Mouse (Mus musculus): Measurements from ENCODE around the gene Kdm2a. TPM values are rescaled to one million over a fixed set of nuclear protein-coding genes. Genes with fewer than 3 reads are reported as not detected.

Gene Kdm2a
- polyA plus RNA-seq, 2 experiments: 54.4 to 99.7 TPM

GRCm38 (mm10) chr19:4282898-4283553 lies 115.1 kb downstream of the Kdm2a start, which contains the start of gene Ankrd13d:
Gene Ankrd13d, minus strand, starts transcription at chr19:4283137.
- Histone ChIP-seq H3K36me3 (ENCODE audit: control insufficient read depth, insufficient read depth, low read length) (peaks cover 32% of the 10 kb centered on the region), H3K4me1 (ENCODE audit: control insufficient read depth, insufficient read depth, low read length) (peaks cover 8% of the 10 kb centered on the region; the same call in 1 of the 2 replicates), H3K27me3 (ENCODE audit: control insufficient read depth, insufficient read depth, low read length) (no peaks in the 10 kb centered on the region), H3K4me3 (replicated peaks; ENCODE audit: low read length) (peak within 1 kb of the TSS; percentile 63), H3K4me2 (replicated peaks; ENCODE audit: low read depth, low read length, severe bottlenecking) (peak within 1 kb of the TSS; percentile 78), H3K9ac (ENCODE audit: low read depth, low read length, severe bottlenecking) (peak within 1 kb of the TSS; percentile 75), H3K9me3 (ENCODE audit: control insufficient read depth, low read length) (0 out of 2 replicates have a peak, but pooled peaks cover 2% of the 10 kb centered on the region), H3K27ac (replicated peaks; ENCODE audit: low read depth, low read length) (0 out of 2 replicates have a peak within 1 kb of the TSS, but pooled peaks have one; percentile 20)
- under 1% methylated on average over 48 of the region's 50 CpGs for WGBS
- DNase-seq (ENCODE audit: low spot score) (peak; percentile 84), ATAC-seq (ENCODE audit: low FRiP score, low read depth) (peak; percentile 93)
- TF ChIP-seq POLR2A (IDR thresholded peaks at IDR 0.05; ENCODE audit: borderline replicate concordance, extremely low read depth, insufficient read depth, insufficient read length): 0 out of 2 replicates have a peak, but pooled peaks have one; percentile 38

GRCm38 (mm10) chr19:4280425-4280824 lies 117.7 kb downstream of the Kdm2a start:
- Histone ChIP-seq H3K4me2 (replicated peaks; ENCODE audit: low read depth, low read length, severe bottlenecking) (no peak overlapping the region), H3K9ac (ENCODE audit: low read depth, low read length, severe bottlenecking) (no peak overlapping the region), H3K4me3 (replicated peaks; ENCODE audit: low read length) (no peak overlapping the region), H3K4me1 (ENCODE audit: control insufficient read depth, insufficient read depth, low read length) (peaks cover 8% of the 10 kb centered on the region; the same call in 1 of the 2 replicates), H3K27ac (replicated peaks; ENCODE audit: low read depth, low read length) (no peak overlapping the region), H3K36me3 (ENCODE audit: control insufficient read depth, insufficient read depth, low read length) (peaks cover 6% of the 10 kb centered on the region), H3K27me3 (ENCODE audit: control insufficient read depth, insufficient read depth, low read length) (no peaks in the 10 kb centered on the region), H3K9me3 (ENCODE audit: control insufficient read depth, low read length) (0 out of 2 replicates have a peak, but pooled peaks cover 5% of the 10 kb centered on the region)
- DNase-seq (ENCODE audit: low spot score) (no peak), ATAC-seq (ENCODE audit: low FRiP score, low read depth) (no peak)
- no peak for TF ChIP-seq POLR2A (IDR thresholded peaks at IDR 0.05; ENCODE audit: borderline replicate concordance, extremely low read depth, insufficient read depth, insufficient read length)
- WGBS: 94% methylated on average over 9 of the region's 9 CpGs

GRCm38 (mm10) chr19:4279487-4279886 lies 118.6 kb downstream of the Kdm2a start:
- no peak for ATAC-seq (ENCODE audit: low FRiP score, low read depth)
- WGBS: 100% methylated on average over 1 of the region's 1 CpGs
- Histone ChIP-seq H3K4me1 (ENCODE audit: control insufficient read depth, insufficient read depth, low read length) (peaks cover 8% of the 10 kb centered on the region; the same call in 1 of the 2 replicates), H3K9ac (ENCODE audit: low read depth, low read length, severe bottlenecking) (no peak overlapping the region), H3K27ac (replicated peaks; ENCODE audit: low read depth, low read length) (no peak overlapping the region), H3K27me3 (ENCODE audit: control insufficient read depth, insufficient read depth, low read length) (no peaks in the 10 kb centered on the region), H3K36me3 (ENCODE audit: control insufficient read depth, insufficient read depth, low read length) (0 out of 2 replicates have a peak, but pooled peaks cover 4% of the 10 kb centered on the region), H3K9me3 (ENCODE audit: control insufficient read depth, low read length) (0 out of 2 replicates have a peak, but pooled peaks cover 5% of the 10 kb centered on the region), H3K4me3 (replicated peaks; ENCODE audit: low read length) (no peak overlapping the region), H3K4me2 (replicated peaks; ENCODE audit: low read depth, low read length, severe bottlenecking) (no peak overlapping the region)
- TF ChIP-seq POLR2A (IDR thresholded peaks at IDR 0.05; ENCODE audit: borderline replicate concordance, extremely low read depth, insufficient read depth, insufficient read length): no peak
- DNase-seq (ENCODE audit: low spot score): no peak

- 0 out of 2 replicates have a peak, but pooled peaks cover 6% of the 10 kb centered on the region for H3K4me1 ChIP-seq (ENCODE audit: control insufficient read depth, insufficient read depth, low read length)
- H3K36me3 ChIP-seq (ENCODE audit: control insufficient read depth, insufficient read depth, low read length): peaks cover 15% of the 10 kb centered on the region; the same call in 1 of the 2 replicates
- TF ChIP-seq POLR2A (IDR thresholded peaks at IDR 0.05; ENCODE audit: borderline replicate concordance, extremely low read depth, insufficient read depth, insufficient read length): no peak
- ATAC-seq (ENCODE audit: low FRiP score, low read depth): no peak
- H3K9ac ChIP-seq (ENCODE audit: low read depth, low read length, severe bottlenecking): no peak overlapping the region
- DNase-seq (ENCODE audit: low spot score): no peak
- H3K4me3 ChIP-seq (replicated peaks; ENCODE audit: low read length): no peak overlapping the region
- no peak overlapping the region for H3K4me2 ChIP-seq (replicated peaks; ENCODE audit: low read depth, low read length, severe bottlenecking)
- H3K9me3 ChIP-seq (ENCODE audit: control insufficient read depth, low read length): 0 out of 2 replicates have a peak, but pooled peaks cover 2% of the 10 kb centered on the region
- H3K27ac ChIP-seq (replicated peaks; ENCODE audit: low read depth, low read length): no peak overlapping the region
- 93% methylated on average over 11 of the region's 11 CpGs for WGBS
- H3K27me3 ChIP-seq (ENCODE audit: control insufficient read depth, insufficient read depth, low read length): no peaks in the 10 kb centered on the region
Measured at GRCm38 (mm10) chr19:4270972-4271371, 127.1 kb downstream of the Kdm2a start.

GRCm38 (mm10) chr19:4270187-4270586 lies 127.9 kb downstream of the Kdm2a start:
- WGBS: 61% methylated on average over 6 of the region's 6 CpGs
- H3K27me3 ChIP-seq (ENCODE audit: control insufficient read depth, insufficient read depth, low read length): no peaks in the 10 kb centered on the region
- H3K36me3 ChIP-seq (ENCODE audit: control insufficient read depth, insufficient read depth, low read length): peaks cover 17% of the 10 kb centered on the region; the same call in 1 of the 2 replicates
- TF ChIP-seq POLR2A (IDR thresholded peaks at IDR 0.05; ENCODE audit: borderline replicate concordance, extremely low read depth, insufficient read depth, insufficient read length): no peak
- H3K4me3 ChIP-seq (replicated peaks; ENCODE audit: low read length): no peak overlapping the region
- H3K9me3 ChIP-seq (ENCODE audit: control insufficient read depth, low read length): no peaks in the 10 kb centered on the region
- 0 out of 2 replicates have a peak, but pooled peaks cover 6% of the 10 kb centered on the region for H3K4me1 ChIP-seq (ENCODE audit: control insufficient read depth, insufficient read depth, low read length)
- ATAC-seq (ENCODE audit: low FRiP score, low read depth): no peak
- DNase-seq (ENCODE audit: low spot score): no peak
- no peak overlapping the region for H3K27ac ChIP-seq (replicated peaks; ENCODE audit: low read depth, low read length)
- no peak overlapping the region for H3K9ac ChIP-seq (ENCODE audit: low read depth, low read length, severe bottlenecking)
- no peak overlapping the region for H3K4me2 ChIP-seq (replicated peaks; ENCODE audit: low read depth, low read length, severe bottlenecking)
